Mouse (Mus musculus) CH12.LX (cell line): ENCODE results near the gene Trpc5os. TPM values are rescaled to one million over a fixed set of nuclear protein-coding genes. Genes with fewer than 3 reads are reported as not detected.

Experiments used
- DNase-seq: peaks from one replicate; pipeline ENCODE4 v3.0.0-alpha.2; 2013; ENCODE audit errors: extremely low read depth
- H3K27ac ChIP-seq: 2 replicates; pipeline ENCODE4 v1.5.1; 2012; ENCODE audit warnings: low read depth, mild to moderate bottlenecking, control low read depth, moderate library complexity; ENCODE audit not compliant: insufficient read depth
- H3K27me3 ChIP-seq: replicated peaks from 2 replicates; pipeline ENCODE3; 2012; ENCODE audit warnings: inconsistent platforms
- H3K36me3 ChIP-seq, 2 experiments: replicated peaks in 1 of 2; 2 replicates each; pipeline versions ENCODE3 to v1.6.1; 2012; ENCODE audit warnings: inconsistent platforms in 1 of 2, low read length in 1 of 2, mild to moderate bottlenecking in 1 of 2, mixed read lengths in 1 of 2, moderate library complexity in 1 of 2; ENCODE audit not compliant: control insufficient read depth in 1 of 2, insufficient read depth in 1 of 2
- H3K4me1 ChIP-seq, 2 experiments: 2 replicates each; pipeline ENCODE4 v1.6.1; 2012; ENCODE audit warnings: inconsistent platforms in 1 of 2, moderate library complexity in 1 of 2; ENCODE audit not compliant: insufficient read depth in 2 of 2, control insufficient read depth in 1 of 2
- H3K4me2 ChIP-seq: 2 replicates; pipeline ENCODE4 v1.6.1; 2012; ENCODE audit warnings: low read depth, mild to moderate bottlenecking, control low read depth; ENCODE audit not compliant: poor library complexity, insufficient read depth, severe bottlenecking
- H3K4me3 ChIP-seq, 3 experiments: fragments of 150-350 bp in 1 of 3; sonication (generic) in 1 of 3; replicated peaks in 1 of 3; 2 replicates each; pipeline versions ENCODE3 to v1.5.1; 2011 to 2012; ENCODE audit warnings: low read depth in 2 of 3, low read length in 2 of 3, mild to moderate bottlenecking in 2 of 3, moderate library complexity in 2 of 3, control low read depth in 1 of 3, improper control_type of control experiment in 1 of 3, inconsistent platforms in 1 of 3, mixed read lengths in 1 of 3; ENCODE audit not compliant: poor library complexity in 1 of 3
- H3K79me2 ChIP-seq: replicated peaks from 2 replicates; pipeline ENCODE4 v1.6.1; 2012; ENCODE audit warnings: mild to moderate bottlenecking, moderate library complexity; ENCODE audit not compliant: control insufficient read depth, poor library complexity, insufficient read depth, severe bottlenecking; ENCODE audit errors: extremely low read depth
- H3K9ac ChIP-seq: 2 replicates; pipeline ENCODE4 v1.6.1; 2012; ENCODE audit warnings: low read depth, mild to moderate bottlenecking, control low read depth, moderate library complexity; ENCODE audit not compliant: insufficient read depth
- H3K9me3 ChIP-seq: replicated peaks from 2 replicates; pipeline ENCODE3; 2012; ENCODE audit warnings: low read length, inconsistent platforms, mixed read lengths
- BHLHE40 ChIP-seq: IDR thresholded peaks from 2 replicates; pipeline ENCODE4 v1.6.1; 2011; ENCODE audit warnings: mild to moderate bottlenecking, low read depth, low read length, improper control_type of control experiment
- CTCF ChIP-seq, 2 experiments: IDR thresholded peaks in 1 of 2; conservative IDR thresholded peaks in 1 of 2; 2 replicates each; pipeline ENCODE4 v1.5.1; 2011 to 2012; ENCODE audit warnings: low read depth in 2 of 2, low read length in 2 of 2, improper control_type of control experiment in 1 of 2, inconsistent platforms in 1 of 2, mild to moderate bottlenecking in 1 of 2, moderate library complexity in 1 of 2
- ELF1 ChIP-seq: IDR thresholded peaks from 2 replicates; pipeline ENCODE4 v1.6.1; 2014; ENCODE audit warnings: low read depth, mild to moderate bottlenecking, inconsistent platforms, low read length, improper control_type of control experiment
- EP300 ChIP-seq: IDR thresholded peaks from 2 replicates; pipeline ENCODE4 v1.6.1; 2011; ENCODE audit warnings: low read length, improper control_type of control experiment
- GABPA ChIP-seq: IDR thresholded peaks from 2 replicates; pipeline ENCODE4 v1.6.1; 2012; ENCODE audit warnings: low read depth, low read length, improper control_type of control experiment, inconsistent platforms; ENCODE audit not compliant: insufficient replicate concordance
- JUN ChIP-seq: IDR thresholded peaks from 2 replicates; pipeline ENCODE4 v1.6.1; 2011; ENCODE audit warnings: low read depth, mild to moderate bottlenecking, low read length, improper control_type of control experiment, moderate library complexity; ENCODE audit not compliant: insufficient read depth
- JUND ChIP-seq: conservative IDR thresholded peaks from 2 replicates; pipeline ENCODE4 v1.6.1; 2011; ENCODE audit warnings: low read depth, low read length, improper control_type of control experiment
- KAT2A ChIP-seq: IDR thresholded peaks from 2 replicates; pipeline ENCODE4 v1.6.1; 2012; ENCODE audit warnings: low read length, improper control_type of control experiment, inconsistent platforms; ENCODE audit not compliant: insufficient replicate concordance
- MAFK ChIP-seq: IDR thresholded peaks from 2 replicates; pipeline ENCODE4 v1.6.1; 2011; ENCODE audit warnings: low read length, improper control_type of control experiment; ENCODE audit not compliant: insufficient replicate concordance
- MAX ChIP-seq: IDR thresholded peaks from 2 replicates; pipeline ENCODE4 v1.6.1; 2011; ENCODE audit warnings: low read length, improper control_type of control experiment
- MEF2A ChIP-seq: IDR thresholded peaks from 2 replicates; pipeline ENCODE4 v1.6.1; 2014; ENCODE audit warnings: low read depth, mild to moderate bottlenecking, inconsistent platforms, low read length, improper control_type of control experiment, borderline replicate concordance
- NRF1 ChIP-seq: IDR thresholded peaks from 2 replicates; pipeline ENCODE4 v1.6.1; 2014; ENCODE audit warnings: low read depth, mild to moderate bottlenecking, inconsistent platforms, low read length, improper control_type of control experiment, moderate library complexity
- POLR2A ChIP-seq: IDR thresholded peaks from 2 replicates; pipeline ENCODE4 v1.6.1; 2011; ENCODE audit warnings: low read depth, mild to moderate bottlenecking, improper control_type of control experiment, low read length
- POLR2AphosphoS2 ChIP-seq: IDR thresholded peaks from 2 replicates; pipeline ENCODE4 v1.6.1; 2011; ENCODE audit warnings: low read depth, low read length, improper control_type of control experiment
- SIN3A ChIP-seq: IDR thresholded peaks from 2 replicates; pipeline ENCODE4 v1.6.1; 2012; ENCODE audit warnings: low read length, improper control_type of control experiment, inconsistent platforms
- USF1 ChIP-seq: IDR thresholded peaks from 2 replicates; pipeline ENCODE4 v1.6.1; 2014; ENCODE audit warnings: low read depth, mild to moderate bottlenecking, inconsistent platforms, low read length, improper control_type of control experiment
- dilution Hi-C: fragments of 300-500 bp; cut with MboI; formaldehyde crosslinking; loops from 2 replicates; pipeline ENCODE4 v1.14.3; 2020; ENCODE audit warnings: low sequenced_read_pairs; ENCODE audit not compliant: extremely low pct_unique_long_range_greater_than_20kb, extremely low pct_ligation_motif_present
- in situ Hi-C: fragments of 300-500 bp; cut with MboI; formaldehyde crosslinking; loops from 3 replicates; pipeline ENCODE4 v1.14.3; 2019; ENCODE audit warnings: low sequenced_read_pairs, low pct_ligation_motif_present, low pct_unique_long_range_greater_than_20kb, mixed read lengths
- polyA plus RNA-seq: library from polyadenylated mRNA; unstranded; fragments of >175 nt; gene quantifications from 2 replicates; pipeline ENCODE4 v1.2.1, GENCODE M21; 2012; ENCODE audit warnings: low read depth; ENCODE audit not compliant: insufficient read length
- total RNA-seq, 2 experiments: library from RNA; depleted of rRNA; stranded (reverse); fragments of 300-350 nt in 1 of 2; fragments of >200 nt in 1 of 2; gene quantifications; 2 replicates each; pipeline ENCODE4 v1.2.3; 2012 to 2014

The Trpc5os gene
- total and polyA plus RNA-seq, 3 experiments = 0.08 to 0.40 (median 0.17) TPM

- dilution Hi-C loops (no loop called here), in situ Hi-C loops (no loop called here)
- peaks cover 0 to 7% of the 10 kb centered on the region in 2 experiments; a peak in 1 of 4 replicates for H3K4me1 ChIP-seq
- H3K79me2 ChIP-seq = no peaks in the 10 kb centered on the region
- no peak overlapping the region for H3K27ac ChIP-seq
- H3K27me3 ChIP-seq = no peaks in the 10 kb centered on the region
- TF ChIP-seq SIN3A (no peak), ELF1 (no peak)
- H3K9ac ChIP-seq = no peak overlapping the region
- H3K4me3 ChIP-seq = no peak overlapping the region
- DNase-seq = no peak
- H3K9me3 ChIP-seq = no peaks in the 10 kb centered on the region
- no peak overlapping the region for H3K4me2 ChIP-seq
- no peaks in the 10 kb centered on the region for H3K36me3 ChIP-seq
These were observed 36.1 kb upstream of the Trpc5os start for GRCm38 (mm10) chrX:144420259-144420658.

DNA sequence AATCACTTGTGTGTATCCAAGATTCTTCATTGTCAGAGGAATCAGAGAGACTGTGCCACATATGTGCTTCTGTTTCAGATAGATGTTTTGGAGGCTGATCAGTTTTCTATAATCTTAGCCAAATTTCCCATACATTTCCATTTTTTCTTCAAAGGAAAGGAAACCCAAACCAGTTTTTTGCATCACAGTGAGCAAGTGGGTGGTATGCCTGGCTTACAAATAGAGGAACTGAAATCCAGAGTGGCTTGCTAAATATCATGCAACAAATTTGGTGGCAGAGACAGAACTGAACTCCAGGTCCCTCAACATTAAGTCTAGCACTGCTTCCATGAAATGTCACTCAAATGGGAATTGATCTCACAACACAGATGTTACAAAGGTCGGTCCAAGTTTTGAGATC lies 35.3 kb upstream of the Trpc5os start:
- H3K27me3 ChIP-seq = no peaks in the 10 kb centered on the region
- no peak overlapping the region for H3K9ac ChIP-seq
- dilution Hi-C loops = no loop called here
- in situ Hi-C loops = no loop called here
- no peak for DNase-seq
- H3K4me2 ChIP-seq = no peak overlapping the region
- H3K4me1 ChIP-seq = peaks cover 0 to 7% of the 10 kb centered on the region in 2 experiments; a peak in 1 of 4 replicates
- no peaks in the 10 kb centered on the region for H3K9me3 ChIP-seq
- no peaks in the 10 kb centered on the region for H3K36me3 ChIP-seq
- H3K79me2 ChIP-seq = no peaks in the 10 kb centered on the region
- H3K4me3 ChIP-seq = no peak overlapping the region
- H3K27ac ChIP-seq = no peak overlapping the region
- no peak for TF ChIP-seq CTCF (conservative IDR thresholded peaks at IDR 0.05 in 1 of 2, IDR thresholded peaks at IDR 0.05 in 1 of 2; ENCODE audit: low read depth in 2 of 2, low read length in 2 of 2)
- TF ChIP-seq USF1 = no peak
- TF ChIP-seq MAX = no peak
- TF ChIP-seq POLR2AphosphoS2 = no peak
- no peak for TF ChIP-seq JUND
- no peak for TF ChIP-seq KAT2A
- TF ChIP-seq MEF2A = no peak
- no peak for TF ChIP-seq EP300
- no peak for TF ChIP-seq JUN
- no peak for TF ChIP-seq MAFK

GRCm38 (mm10) chrX:144423848-144424247 lies 32.5 kb upstream of the Trpc5os start:
- Histone ChIP-seq H3K4me1 (peaks cover 0 to 7% of the 10 kb centered on the region in 2 experiments; a peak in 1 of 4 replicates), H3K9me3 (no peaks in the 10 kb centered on the region), H3K27me3 (no peaks in the 10 kb centered on the region)
- no peak for DNase-seq
- TF ChIP-seq USF1 = no peak
- no peak for TF ChIP-seq GABPA
- no peak for TF ChIP-seq NRF1
- TF ChIP-seq BHLHE40 = no peak
- TF ChIP-seq POLR2A = no peak
- no peak for TF ChIP-seq ELF1
- no peak for TF ChIP-seq MAFK
- TF ChIP-seq, all 38 proteins: peak for 0
- no peaks in the 10 kb centered on the region for H3K36me3 ChIP-seq
- no peak overlapping the region for H3K9ac ChIP-seq
- H3K79me2 ChIP-seq = no peaks in the 10 kb centered on the region
- in situ Hi-C loops (no loop called here), dilution Hi-C loops (no loop called here)
- no peak overlapping the region for H3K4me3 ChIP-seq
- H3K4me2 ChIP-seq = no peak overlapping the region
- H3K27ac ChIP-seq = no peak overlapping the region
